Mouse (Mus musculus) kidney, postnatal 14 days (tissue): ENCODE measurements around the gene Tbx21.

Source experiments
- DNase-seq: peaks from one replicate; pipeline ENCODE4 v3.0.0; 2022; ENCODE audit warnings: mixed read lengths

Tbx21 gene

GRCm38 (mm10) chr11:97082977-97083376 lies 32.2 kb downstream of the Tbx21 start:
- peak; percentile 53 for DNase-seq

DNA sequence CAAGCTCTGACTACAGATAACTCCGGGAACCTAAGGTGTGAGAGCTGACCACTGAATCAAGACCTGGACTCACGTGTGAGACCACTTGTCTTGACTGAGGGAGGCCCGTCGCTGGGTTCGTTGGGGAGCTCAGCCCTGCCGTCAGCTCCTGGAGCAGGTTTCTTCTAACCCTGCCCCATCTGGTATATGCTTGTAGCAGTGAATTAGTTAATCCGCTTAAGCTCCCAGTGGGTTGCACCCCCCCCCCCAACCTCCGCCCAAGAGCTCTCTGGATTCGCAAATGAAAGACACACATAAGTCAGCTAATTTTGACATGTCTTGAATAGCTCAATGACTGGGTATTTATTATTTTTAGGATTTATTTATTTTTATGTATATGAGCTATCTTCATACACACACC lies 34.8 kb downstream of the Tbx21 start:
- DNase-seq = no peak

DNA sequence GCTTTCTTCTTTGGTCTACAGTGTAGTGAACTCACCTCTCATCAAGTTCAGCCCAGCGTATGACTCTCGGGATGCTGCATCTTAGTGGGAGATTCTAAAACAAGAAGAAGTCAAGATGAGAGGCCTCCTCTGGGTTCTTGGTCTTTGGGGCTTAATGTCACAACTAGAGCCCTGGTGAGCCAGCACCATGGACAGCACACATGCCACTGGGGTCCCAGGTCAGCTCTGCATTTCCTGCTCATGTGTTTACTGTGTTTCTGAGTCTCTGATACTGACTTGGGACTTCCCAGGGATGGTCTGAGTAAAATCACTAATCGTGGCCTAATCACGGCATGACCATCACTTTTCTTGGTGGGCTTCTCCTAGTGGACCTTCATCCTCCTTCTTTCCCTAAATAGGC lies 36.4 kb downstream of the Tbx21 start:
- DNase-seq = peak; percentile 52

DNA sequence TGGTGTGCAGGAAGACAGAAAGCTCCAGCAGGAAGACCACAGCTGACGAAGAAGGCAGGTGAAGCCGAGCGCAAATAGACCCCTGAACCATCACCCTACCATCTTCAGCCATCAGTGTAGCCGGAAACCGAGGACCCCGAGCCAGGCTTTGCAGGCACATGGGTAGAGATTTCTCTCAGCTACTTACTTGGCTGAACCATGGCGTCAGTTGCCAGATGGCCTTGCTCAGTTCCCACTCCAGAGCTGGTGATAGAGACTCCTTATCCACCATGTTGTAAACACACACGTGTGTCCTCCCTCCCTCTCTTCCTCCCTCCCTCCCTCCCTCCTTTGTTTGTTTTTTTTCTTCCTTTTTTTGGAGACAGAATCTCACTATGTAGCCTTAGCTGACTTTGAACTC lies 40.9 kb downstream of the Tbx21 start:
- no peak for DNase-seq

- peak; percentile 60 for DNase-seq
These were observed 42.6 kb downstream of the Tbx21 start for GRCm38 (mm10) chr11:97072533-97072932.

GRCm38 (mm10) chr11:97071129-97071528 lies 44.0 kb downstream of the Tbx21 start:
- DNase-seq = no peak

GRCm38 (mm10) chr11:97069770-97070169 lies 45.4 kb downstream of the Tbx21 start:
- no peak for DNase-seq

GRCm38 (mm10) chr11:97069333-97069732 lies 45.8 kb downstream of the Tbx21 start:
- no peak for DNase-seq

DNA sequence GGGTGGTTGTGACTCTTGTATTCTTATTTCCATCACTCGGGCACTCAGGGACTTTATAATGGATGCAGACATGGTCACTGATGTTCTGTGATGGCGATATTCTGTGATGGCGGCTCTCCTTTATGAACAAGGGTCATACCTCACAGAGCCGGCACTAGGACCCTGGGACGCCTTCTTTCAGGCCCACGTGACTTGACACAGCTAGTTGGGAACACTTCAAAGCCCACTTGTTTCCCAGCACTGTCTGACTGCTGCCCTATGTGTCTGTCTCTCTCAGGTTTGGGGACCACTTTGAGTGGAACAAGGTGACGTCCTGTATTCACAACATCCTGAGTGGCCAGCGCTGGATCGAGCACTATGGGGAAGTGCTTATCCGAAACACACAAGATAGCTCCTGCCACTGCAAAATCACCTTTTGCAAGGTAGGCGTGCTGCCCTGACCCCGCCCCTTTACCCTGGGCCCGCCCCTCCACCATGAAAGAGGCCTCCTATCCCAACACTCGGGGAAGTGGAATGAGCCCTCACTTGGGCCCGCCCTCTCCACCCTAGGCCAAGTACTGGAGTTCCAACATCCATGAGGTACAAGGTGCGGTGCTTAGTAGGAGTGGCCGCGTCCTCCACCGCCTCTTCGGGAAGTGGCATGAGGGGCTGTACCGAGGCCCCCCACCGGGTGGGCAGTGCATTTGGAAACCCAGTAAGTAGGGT lies 48.3 kb downstream of the Tbx21 start:
- DNase-seq = no peak

DNA sequence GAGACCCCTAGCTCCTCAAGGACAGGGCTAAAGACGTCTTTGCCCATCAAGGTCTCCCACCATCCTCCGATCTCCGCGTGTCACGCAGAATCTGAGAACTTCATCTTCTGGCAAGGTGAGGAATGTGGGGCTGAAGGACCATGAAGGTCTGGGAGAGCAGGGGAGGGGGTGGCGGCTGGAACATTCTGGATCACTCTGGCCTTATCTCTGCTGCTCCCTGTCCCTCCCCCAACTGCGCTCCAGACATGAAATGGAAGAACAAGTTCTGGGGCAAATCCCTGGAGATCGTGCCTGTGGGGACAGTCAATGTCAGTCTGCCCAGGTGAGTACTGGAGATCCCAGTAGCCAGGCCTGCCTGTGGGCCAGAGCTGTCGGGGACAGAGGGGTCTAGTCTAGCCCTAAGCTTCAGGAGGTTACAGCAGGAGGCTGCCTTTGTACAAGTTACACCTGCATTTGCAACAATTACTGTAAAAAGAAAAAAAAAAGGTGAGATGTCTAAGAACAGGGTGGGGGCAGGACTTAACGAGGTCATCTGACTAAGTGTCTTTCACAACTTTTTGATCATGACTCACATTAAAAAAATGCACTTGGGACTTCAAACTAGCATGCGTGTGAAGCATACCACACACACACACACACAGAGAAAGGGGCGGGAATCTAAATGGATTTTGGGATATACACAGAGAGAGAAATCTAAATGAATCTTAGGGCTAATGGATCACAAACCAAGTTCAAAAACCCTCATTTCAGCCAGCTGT lies 49.4 kb downstream of the Tbx21 start:
- DNase-seq = no peak

DNA sequence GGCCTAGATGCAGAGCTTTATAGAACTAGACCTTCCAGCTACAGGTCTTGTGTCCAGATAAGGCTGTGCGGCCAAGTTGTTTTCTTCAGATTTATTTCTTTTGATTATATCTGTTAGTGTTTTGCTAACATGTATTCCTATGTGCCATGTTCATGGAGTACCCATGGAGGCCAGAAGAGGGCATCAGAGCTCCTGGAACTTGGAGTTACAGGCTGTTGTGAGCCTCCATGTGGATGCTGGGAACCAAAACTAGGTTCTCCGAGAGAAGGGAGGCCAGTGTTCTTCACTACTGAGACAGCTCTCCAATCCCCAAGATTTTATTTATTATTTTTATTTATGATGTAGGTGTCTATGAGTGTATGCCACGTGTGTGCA lies 51.2 kb downstream of the Tbx21 start:
- DNase-seq = no peak

DNA sequence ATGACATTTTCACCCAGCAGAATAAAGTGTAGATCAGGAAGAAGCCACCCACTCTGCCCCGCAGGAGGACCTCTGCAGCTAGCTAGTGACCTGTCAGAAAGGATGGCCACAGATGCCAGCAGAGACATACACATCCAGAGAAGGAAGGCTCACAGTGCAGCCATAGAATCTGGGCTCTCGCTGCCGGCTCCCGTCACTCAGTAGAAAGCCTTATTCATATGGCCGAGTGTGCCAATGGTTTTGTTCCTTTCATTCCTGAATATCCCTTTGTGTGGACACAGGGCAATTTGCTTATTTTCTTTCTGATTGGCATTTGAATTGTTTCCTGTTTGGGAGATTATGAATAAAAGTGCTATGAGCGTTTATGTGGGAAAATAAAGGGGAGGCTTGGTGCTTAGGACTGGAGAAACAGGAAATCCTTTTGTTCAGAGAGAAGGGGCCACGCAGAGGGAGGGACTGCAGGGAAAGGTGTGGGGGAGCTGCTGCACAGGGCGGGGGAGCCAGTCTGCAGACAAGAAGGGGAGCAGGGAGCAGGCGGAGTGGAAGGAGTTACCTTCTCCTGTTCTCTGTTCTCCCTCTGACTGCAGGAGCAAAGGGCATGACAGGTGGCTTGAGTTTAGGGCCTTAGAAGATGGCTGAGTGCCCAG lies 51.7 kb downstream of the Tbx21 start:
- DNase-seq = no peak

- peak; percentile 35 for DNase-seq
These were observed 62.9 kb downstream of the Tbx21 start for GRCm38 (mm10) chr11:97052219-97052646.

GRCm38 (mm10) chr11:97050944-97051586 lies 64.1 kb downstream of the Tbx21 start:
- DNase-seq = no peak

- peak; percentile 86 for DNase-seq
These were observed 64.8 kb downstream of the Tbx21 start, which contains the start of gene Osbpl7 for GRCm38 (mm10) chr11:97050216-97050943. Gene Osbpl7 (plus strand): TSS chr11:97050628.

GRCm38 (mm10) chr11:97049492-97050085 lies 65.5 kb downstream of the Tbx21 start:
- DNase-seq = no peak

DNA sequence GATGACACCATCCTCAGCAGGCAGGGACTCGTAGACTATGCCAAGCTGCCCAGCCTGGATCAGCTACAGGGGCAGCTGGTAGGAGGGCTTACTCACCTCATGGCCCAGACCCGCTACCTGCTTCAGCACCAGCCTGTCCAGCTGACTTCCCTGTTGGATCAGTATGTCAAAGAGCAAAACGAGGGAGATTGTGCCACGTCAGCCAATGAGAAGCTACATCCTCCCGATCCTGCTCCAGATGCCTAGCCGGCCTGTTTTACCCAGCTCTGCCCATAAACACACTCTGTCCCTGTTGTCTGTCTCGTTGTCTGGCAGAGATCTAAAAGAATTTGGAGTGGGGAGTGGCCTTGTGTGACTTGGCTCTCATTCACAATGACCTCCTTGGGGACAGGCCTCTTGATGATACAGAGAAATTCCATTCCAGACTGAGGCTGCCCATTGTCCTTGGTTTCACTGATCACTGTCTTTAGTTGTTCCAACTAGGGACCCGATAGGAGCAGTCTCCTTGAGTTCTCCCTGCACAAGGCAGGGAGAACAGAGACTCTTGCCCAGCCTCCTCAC lies 67.0 kb downstream of the Tbx21 start:
- DNase-seq = no peak
